Mouse (Mus musculus) MEL-GATA-1-ER (cell line): ENCODE data around the gene Rln1.

ENCODE experiments used
- DNase-seq: peaks from one replicate; pipeline ENCODE4 v3.0.0-alpha.2; 2012; ENCODE audit warnings: low read depth; ENCODE audit errors: extremely low read depth

Gene Rln1

GRCm38 (mm10) chr19:29297366-29297765 is 37.1 kb downstream of the Rln1 start:
- no peak for DNase-seq

DNA sequence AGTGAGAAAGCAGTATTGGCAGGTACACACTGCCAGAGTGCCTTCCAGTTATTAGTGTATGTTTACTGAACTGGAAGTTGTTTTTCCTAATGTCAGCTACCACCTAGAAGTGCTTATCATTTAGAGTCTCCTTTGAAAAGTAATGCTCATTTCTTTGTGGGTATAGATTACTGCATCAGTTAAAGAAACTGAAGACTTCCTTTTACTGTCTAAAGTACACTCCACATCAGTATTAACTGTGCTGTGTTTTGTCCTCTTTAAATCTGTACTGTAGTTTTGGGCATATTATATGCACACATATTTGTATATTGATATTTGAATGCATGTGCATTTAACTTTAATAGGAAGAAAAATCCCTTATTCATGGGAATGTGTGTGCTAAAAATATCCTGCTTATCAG is 38.3 kb downstream of the Rln1 start:
- no peak for DNase-seq

DNA sequence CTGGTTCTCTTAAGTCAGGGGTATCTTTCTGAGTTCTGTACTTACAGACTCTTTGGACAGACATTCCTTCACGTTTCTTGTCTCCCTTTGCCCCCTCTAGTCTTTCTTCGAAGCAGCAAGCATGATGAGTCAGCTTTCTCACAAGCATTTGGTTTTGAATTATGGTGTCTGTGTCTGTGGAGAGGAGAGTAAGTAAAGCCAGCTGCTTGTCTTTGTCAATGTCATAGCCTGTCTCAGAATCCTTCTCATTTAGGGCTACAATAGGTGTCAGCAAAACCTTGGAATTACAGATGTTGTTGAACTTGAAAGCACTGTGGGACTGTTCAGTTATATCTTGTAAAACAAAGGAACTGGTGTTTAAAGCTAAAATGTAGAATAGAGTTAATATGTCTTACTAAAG is 39.7 kb downstream of the Rln1 start:
- DNase-seq: no peak

- DNase-seq: no peak
Observed at GRCm38 (mm10) chr19:29292546-29292945, 41.9 kb downstream of the Rln1 start.

DNA sequence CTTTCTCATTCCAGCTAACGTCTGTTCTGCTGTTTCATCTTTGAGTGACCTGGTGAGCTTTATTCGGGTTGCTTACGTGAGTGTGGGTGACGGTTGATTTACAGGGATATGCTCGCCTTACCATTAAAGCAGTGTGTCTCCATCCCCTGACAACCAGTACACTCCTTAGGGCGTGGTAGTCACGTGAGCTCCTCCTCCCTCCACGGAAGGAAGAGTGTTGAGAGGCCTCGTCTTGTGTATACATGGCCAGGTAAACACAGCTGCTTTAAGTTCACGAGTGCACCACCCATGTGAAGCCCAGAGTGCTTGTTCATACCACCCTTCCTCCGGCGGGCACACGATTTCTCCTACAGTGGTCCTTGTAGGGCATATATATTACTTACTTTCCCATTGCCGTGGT is 42.9 kb downstream of the Rln1 start:
- no peak for DNase-seq

DNA sequence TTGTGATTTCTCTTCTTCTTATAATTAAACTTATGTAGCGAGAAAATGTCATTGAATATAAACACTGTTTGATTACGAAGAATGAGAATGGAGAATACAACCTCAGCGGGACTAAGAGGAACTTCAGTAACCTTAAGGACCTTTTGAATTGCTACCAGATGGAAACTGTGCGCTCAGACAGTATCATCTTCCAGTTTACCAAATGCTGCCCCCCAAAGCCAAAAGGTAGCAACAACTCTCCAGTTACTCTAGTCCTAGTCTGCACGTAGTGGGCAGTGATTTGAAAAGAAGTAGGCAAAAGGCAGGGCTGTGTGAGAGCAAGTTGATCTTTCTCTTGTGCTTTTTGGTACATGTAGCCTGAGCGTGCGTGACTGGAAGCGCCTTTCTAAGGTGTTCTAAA is 46.6 kb downstream of the Rln1 start:
- DNase-seq: no peak

- no peak for DNase-seq
Observed at GRCm38 (mm10) chr19:29285451-29285869, 49.0 kb downstream of the Rln1 start.
